ENCODE assay signal across 8 mouse cellular contexts in the genomic region with DNA sequence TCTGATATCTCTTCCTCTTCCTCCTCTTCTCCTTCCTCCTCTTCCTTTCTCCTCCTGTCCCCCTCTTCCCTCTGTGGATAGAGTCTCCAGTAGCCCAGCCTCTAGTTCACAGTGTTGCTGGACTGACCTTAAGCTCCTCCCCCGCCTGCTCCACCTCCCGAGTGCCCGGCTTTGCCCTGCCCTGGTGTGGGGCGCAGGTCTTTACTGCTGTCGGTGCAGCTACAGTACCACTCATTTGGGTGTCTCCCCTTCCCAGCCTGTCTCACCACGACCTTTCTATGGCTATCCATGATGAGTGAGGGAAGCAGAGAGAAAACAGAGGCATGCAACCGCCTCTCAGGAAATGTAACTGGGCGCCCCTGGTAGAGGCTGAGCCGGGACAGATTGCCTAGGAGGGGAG. TPM values are rescaled to one million over a fixed set of nuclear protein-coding genes. Genes with fewer than 3 reads are reported as not detected.
DNase-seq lines count a peak whose midpoint lies in the region; ATAC-seq and TF ChIP-seq lines count a peak whose summit lies in the region.

No protein-coding gene starts in this region.

- H3K4me1 ChIP-seq in intestine, postnatal 0 days (replicated peaks; ENCODE audit: control insufficient read depth, insufficient read depth, low read length): no peaks in the 10 kb centered on the region; the same call in 1 of the 2 replicates
- H3K4me1 ChIP-seq in liver, postnatal 0 days (ENCODE audit: insufficient read depth): peaks cover 27% of the 10 kb centered on the region

- H3K36me3 ChIP-seq in intestine, postnatal 0 days (ENCODE audit: control insufficient read depth, insufficient read depth): no peaks in the 10 kb centered on the region
- no peaks in the 10 kb centered on the region for H3K36me3 ChIP-seq in liver, postnatal 0 days (replicated peaks; ENCODE audit: insufficient read depth, low read length)

- WGBS in intestine, postnatal 0 days: 6% methylated on average over 9 of the region's 9 CpGs
- WGBS in liver, postnatal 0 days (ENCODE audit: insufficient replicate concordance): 7% methylated on average over 9 of the region's 9 CpGs

- no peak for TF ChIP-seq CTCF in intestine, postnatal 0 days (IDR thresholded peaks at IDR 0.05; ENCODE audit: low read depth)
- TF ChIP-seq CTCF in liver, postnatal 0 days (IDR thresholded peaks at IDR 0.05; ENCODE audit: low read depth): no peak

- H3K27me3 ChIP-seq in intestine, postnatal 0 days (replicated peaks; ENCODE audit: control insufficient read depth, insufficient read depth, low read length): no peaks in the 10 kb centered on the region
- H3K27me3 ChIP-seq in liver, postnatal 0 days (ENCODE audit: insufficient read depth, low read length): 0 out of 2 replicates have a peak, but pooled peaks cover 7% of the 10 kb centered on the region

- no peak overlapping the region for H3K9ac ChIP-seq in intestine, postnatal 0 days (ENCODE audit: low read depth, low read length)
- no peak overlapping the region for H3K9ac ChIP-seq in liver, postnatal 0 days (replicated peaks)

- peak overlapping the region; percentile 59 for H3K4me2 ChIP-seq in intestine, postnatal 0 days (replicated peaks; ENCODE audit: low read depth)
- H3K4me2 ChIP-seq in liver, postnatal 0 days (ENCODE audit: low read depth, low read length): peak overlapping the region; percentile 26

- TF ChIP-seq EP300 in liver, postnatal 0 days (IDR thresholded peaks at IDR 0.05; ENCODE audit: low read depth): no peak

- DNase-seq in 3134 (ENCODE audit: extremely low read depth, insufficient read length, low spot score): peak; percentile 73
- peak; percentile 80 for DNase-seq in NIH3T3 (ENCODE audit: low read depth)
- DNase-seq in heart, adult 18-20 months: peak; percentile 83 to 84
- DNase-seq in liver, postnatal 0 days: peak; percentile 32
- no peak for DNase-seq in right cerebral cortex, adult 2 months (ENCODE audit: low spot score in 2 of 2)
- no peak for DNase-seq in cerebellum, postnatal 4 days (ENCODE audit: low spot score in 2 of 2)

- peak overlapping the region; percentile 4; the same call in 1 of the 2 replicates for H3K4me3 ChIP-seq in intestine, postnatal 0 days (ENCODE audit: low read depth, low read length)
- H3K4me3 ChIP-seq in liver, postnatal 0 days (ENCODE audit: low read depth, low read length): no peak overlapping the region

- H3K9me3 ChIP-seq in intestine, postnatal 0 days (ENCODE audit: control insufficient read depth): no peaks in the 10 kb centered on the region
- H3K9me3 ChIP-seq in liver, postnatal 0 days (ENCODE audit: low read length): no peaks in the 10 kb centered on the region

- no peak; the same call in 1 of the 2 replicates for ATAC-seq in intestine, postnatal 0 days
- no peak for ATAC-seq in liver, postnatal 0 days
- no peak for ATAC-seq in megakaryocyte-erythroid progenitor cell, adult 5-6 weeks (replicated peaks; ENCODE audit: low FRiP score, low TSS enrichment, poor library complexity, severe bottlenecking)

- peak overlapping the region; percentile 60 for H3K27ac ChIP-seq in intestine, postnatal 0 days (ENCODE audit: low read depth, low read length)
- no peak overlapping the region for H3K27ac ChIP-seq in liver, postnatal 0 days (ENCODE audit: low read depth)

RNA-seq across cellular contexts. Expression of gene Cstad, which starts 5.5 kb away (rescaled TPM):
- 1 to 10 TPM in 1 of 2 experiments, under 1 TPM in 1; 0.57 to 1.2 TPM for total RNA-seq in heart, adult 18-20 months (2021)
- polyA plus RNA-seq in intestine, postnatal 0 days (2015; fragmentation: Nextera tagmentation; extraction: Ambion mirVana): 0.53 and 0.63 TPM in 2 replicates
- polyA plus RNA-seq in liver, postnatal 0 days (2015; fragmentation: Nextera tagmentation; extraction: Ambion mirVana): 0.22 TPM in 2 replicates
- total RNA-seq in megakaryocyte-erythroid progenitor cell, adult 5-6 weeks (2014; fragmentation: Nextera tagmentation): 2.7 TPM in 1 of 2 replicates, not detected in the other
- total RNA-seq in megakaryocyte-erythroid progenitor cell, adult 5-6 weeks (2017): 1.0 TPM in 1 of 2 replicates, not detected in the other

Comparison
In these comparisons a context has a peak if more than half of its experiments do, and no peak if none do; other contexts are left out.
1. DNase-seq: peak in 3134 (single experiment), NIH3T3 (single experiment), heart, adult 18-20 months (2 of 2) and liver, postnatal 0 days (single experiment); none in right cerebral cortex, adult 2 months (0 of 2) and cerebellum, postnatal 4 days (0 of 2).